Mouse (Mus musculus): ENCODE data around the gene Bmp3. TPM values are rescaled to one million over a fixed set of nuclear protein-coding genes. Genes with fewer than 3 reads are reported as not detected.

The Bmp3 gene
- polyA plus RNA-seq, 1 experiment from 2014 or later = 0.71 TPM

DNA sequence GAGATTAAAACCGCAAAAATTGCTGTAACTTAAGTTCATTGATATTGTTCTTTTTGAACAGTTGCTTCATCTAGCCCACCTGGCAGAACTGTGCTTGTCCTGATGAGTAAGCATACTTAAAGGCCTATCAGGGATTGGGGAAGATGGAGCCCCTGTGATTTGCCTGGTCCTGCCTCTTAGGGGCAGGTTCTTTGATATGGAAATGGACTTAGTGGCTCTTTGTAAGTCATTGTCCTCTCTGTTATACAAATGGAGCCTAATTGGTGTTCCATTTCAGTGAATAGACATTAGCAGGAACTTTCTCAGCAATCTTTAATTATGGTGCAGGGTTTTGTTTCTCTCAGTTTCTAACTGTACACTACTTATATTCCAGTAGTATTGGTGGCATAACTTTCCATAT lies 67.4 kb downstream of the Bmp3 start:
- Histone ChIP-seq H3K27ac (replicated peaks) (no peak overlapping the region), H3K9ac (no peak overlapping the region), H3K9me3 (no peaks in the 10 kb centered on the region), H3K36me3 (no peaks in the 10 kb centered on the region), H3K27me3 (no peaks in the 10 kb centered on the region), H3K4me1 (replicated peaks) (no peaks in the 10 kb centered on the region), H3K4me2 (no peak overlapping the region), H3K4me3 (no peak overlapping the region)
- WGBS = 67% methylated on average over 1 of the region's 1 CpGs
- ATAC-seq (ENCODE audit: low read depth) = no peak

DNA sequence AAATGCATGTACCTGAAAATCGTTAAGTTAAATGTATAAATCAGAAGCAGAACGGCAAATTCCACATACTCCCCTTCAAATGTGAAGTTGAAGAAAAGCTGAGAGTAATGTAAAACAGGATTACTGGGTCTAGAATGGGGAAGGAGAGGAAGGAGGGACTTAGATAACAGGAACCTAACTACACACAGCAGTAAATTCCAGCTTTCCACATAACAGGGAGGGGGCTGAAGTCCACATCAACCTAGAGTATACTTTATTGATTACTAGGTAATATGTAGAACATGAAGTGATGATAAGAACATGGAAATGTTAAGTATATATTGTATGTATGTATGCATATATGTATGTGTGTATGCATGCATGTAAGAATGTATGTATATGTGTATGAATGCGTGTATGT lies 68.7 kb downstream of the Bmp3 start:
- 91% methylated on average over 3 of the region's 3 CpGs for WGBS
- no peaks in the 10 kb centered on the region for H3K4me1 ChIP-seq (replicated peaks)
- no peaks in the 10 kb centered on the region for H3K27me3 ChIP-seq
- no peak overlapping the region for H3K4me2 ChIP-seq
- H3K27ac ChIP-seq (replicated peaks) = no peak overlapping the region
- ATAC-seq (ENCODE audit: low read depth) = no peak
- H3K9me3 ChIP-seq = no peaks in the 10 kb centered on the region
- no peak overlapping the region for H3K9ac ChIP-seq
- no peak overlapping the region for H3K4me3 ChIP-seq
- no peaks in the 10 kb centered on the region for H3K36me3 ChIP-seq

Other genes starting within 250 kb of the Bmp3 start
- gene Prkg2, start 182.9 kb downstream of the Bmp3 start, polyA plus RNA-seq (2015; fragmentation: Nextera tagmentation; extraction: Ambion mirVana) = 1.5 and 1.7 TPM in 2 replicates

Measured in neural tube, embryonic 13.5 days (tissue).